ENCODE assay signal across 33 mouse cellular contexts in genomic region chr14:21691070-21691469, GRCm38 (mm10). TPM values are rescaled to one million over a fixed set of nuclear protein-coding genes. Genes with fewer than 3 reads are reported as not detected.
DNase-seq lines count a peak whose midpoint lies in the region; ATAC-seq and TF ChIP-seq lines count a peak whose summit lies in the region.
"Had no signal": no experiment of that assay in that cellular context is flagged by ENCODE, and none has a peak within 500 bp of the region (broad histone marks: within the 10 kb centered on the region; RNA-seq: fewer than 3 reads in every experiment).

No protein-coding gene starts in this region.

- no peak overlapping the region for H3K9ac ChIP-seq in lung, embryonic 14.5 days
- H3K9ac ChIP-seq in embryonic facial prominence, embryonic 15.5 days, result no peak overlapping the region
- no peak overlapping the region for H3K9ac ChIP-seq in kidney, embryonic 15.5 days
- H3K9ac ChIP-seq: forebrain, embryonic 13.5 days; heart, embryonic 13.5 days; hindbrain, embryonic 14.5 days had no signal

- 0 out of 2 replicates have a peak, but pooled peaks cover 7% of the 10 kb centered on the region for H3K27me3 ChIP-seq in lung, embryonic 14.5 days (ENCODE audit: insufficient read depth, low read length)
- no peaks in the 10 kb centered on the region for H3K27me3 ChIP-seq in embryonic facial prominence, embryonic 15.5 days
- H3K27me3 ChIP-seq in kidney, embryonic 15.5 days, result peaks cover 16% of the 10 kb centered on the region
- H3K27me3 ChIP-seq: CH12.LX had no signal

- H3K4me2 ChIP-seq in lung, embryonic 14.5 days, result no peak overlapping the region
- H3K4me2 ChIP-seq in embryonic facial prominence, embryonic 15.5 days (replicated peaks), result no peak overlapping the region
- H3K4me2 ChIP-seq in kidney, embryonic 15.5 days, result no peak overlapping the region
- H3K4me2 ChIP-seq: forebrain, embryonic 13.5 days; heart, embryonic 13.5 days; hindbrain, embryonic 14.5 days had no signal

- no peak overlapping the region for H3K4me3 ChIP-seq in lung, embryonic 14.5 days (ENCODE audit: low read depth, low read length)
- H3K4me3 ChIP-seq in lung, adult 2 months (replicated peaks; ENCODE audit: extremely low read depth, low read depth, low read length), result no peak overlapping the region
- H3K4me3 ChIP-seq in embryonic facial prominence, embryonic 15.5 days (replicated peaks), result no peak overlapping the region
- H3K4me3 ChIP-seq in kidney, embryonic 15.5 days (replicated peaks), result no peak overlapping the region
- H3K4me3 ChIP-seq: forebrain, embryonic 10.5 days; forebrain, embryonic 13.5 days; heart, embryonic 13.5 days had no signal

- WGBS in lung, embryonic 14.5 days, result 73% methylated on average over 3 of the region's 3 CpGs
- 37% methylated on average over 3 of the region's 3 CpGs for WGBS in lung, adult 2 months
- WGBS in embryonic facial prominence, embryonic 15.5 days, result 65% methylated on average over 3 of the region's 3 CpGs
- WGBS in kidney, embryonic 15.5 days, result 81% methylated on average over 3 of the region's 3 CpGs

- TF ChIP-seq CTCF in lung, embryonic 14.5 days (IDR thresholded peaks at IDR 0.05; ENCODE audit: low read depth), result no peak
- no peak for TF ChIP-seq CTCF in lung, adult 2 months (IDR thresholded peaks at IDR 0.05; ENCODE audit: insufficient read depth, low read length)

- no peaks in the 10 kb centered on the region; the same call in 1 of the 2 replicates for H3K9me3 ChIP-seq in lung, embryonic 14.5 days (ENCODE audit: low read depth, low read length)
- 0 out of 2 replicates have a peak, but pooled peaks cover 4% of the 10 kb centered on the region for H3K9me3 ChIP-seq in embryonic facial prominence, embryonic 15.5 days (replicated peaks)
- H3K9me3 ChIP-seq in kidney, embryonic 15.5 days (replicated peaks), result peaks cover 5% of the 10 kb centered on the region; the same call in 1 of the 2 replicates

- H3K36me3 ChIP-seq in lung, embryonic 14.5 days (ENCODE audit: insufficient read depth), result no peaks in the 10 kb centered on the region
- H3K36me3 ChIP-seq in embryonic facial prominence, embryonic 15.5 days, result no peaks in the 10 kb centered on the region
- H3K36me3 ChIP-seq in kidney, embryonic 15.5 days, result no peaks in the 10 kb centered on the region
- H3K36me3 ChIP-seq: forebrain, embryonic 10.5 days; G1E; heart, embryonic 13.5 days had no signal

- no peaks in the 10 kb centered on the region for H3K4me1 ChIP-seq in lung, embryonic 14.5 days (ENCODE audit: insufficient read depth)
- 0 out of 2 replicates have a peak, but pooled peaks cover 2% of the 10 kb centered on the region for H3K4me1 ChIP-seq in lung, adult 2 months (ENCODE audit: control insufficient read depth, insufficient read depth, low read length)
- H3K4me1 ChIP-seq in embryonic facial prominence, embryonic 15.5 days, result peaks cover 20% of the 10 kb centered on the region
- H3K4me1 ChIP-seq in kidney, embryonic 15.5 days, result peaks cover 10% of the 10 kb centered on the region

- TF ChIP-seq POLR2A in lung, adult 2 months (IDR thresholded peaks at IDR 0.05; ENCODE audit: borderline replicate concordance, extremely low read depth, low read depth, low read length), result no peak

- H3K27ac ChIP-seq in lung, embryonic 14.5 days (ENCODE audit: low read depth), result no peak overlapping the region
- peak overlapping the region; percentile 63 for H3K27ac ChIP-seq in embryonic facial prominence, embryonic 15.5 days (replicated peaks)
- no peak overlapping the region for H3K27ac ChIP-seq in kidney, embryonic 15.5 days
- H3K27ac ChIP-seq: forebrain, embryonic 10.5 days; forebrain, embryonic 13.5 days; heart, embryonic 13.5 days; hindbrain, embryonic 14.5 days; hindbrain, postnatal 0 days had no signal

- no peak for ATAC-seq in lung, embryonic 14.5 days (ENCODE audit: insufficient read depth)
- ATAC-seq in embryonic facial prominence, embryonic 15.5 days (ENCODE audit: insufficient number of reproducible peaks, low FRiP score, low TSS enrichment, low read depth), result no peak
- ATAC-seq in kidney, embryonic 15.5 days (replicated peaks; ENCODE audit: low FRiP score), result no peak
- ATAC-seq: forebrain, embryonic 13.5 days; forebrain, embryonic 16.5 days; hindbrain, postnatal 0 days; inflammation-experienced regulatory T-cells, adult 6 months; intestine, embryonic 16.5 days had no signal

- peak; percentile 19 for DNase-seq in lung, embryonic 14.5 days
- no peak for DNase-seq in lung, adult 2 months
- peak; percentile 50 for DNase-seq in lung, postnatal 14 days
- DNase-seq in lung, postnatal 4 days, result peak; percentile 36 to 63
- no peak for DNase-seq in frontal cortex, postnatal 14 days (ENCODE audit: low spot score in 2 of 2)
- DNase-seq in right cerebral cortex, postnatal 4 days, result no peak
- DNase-seq: adrenal gland, adult 8-10 months; adrenal gland, postnatal 25 days; B cell, adult 2 months; cerebellum, adult 11 months; cerebellum, adult 2 months; cerebellum, adult 9-11 months; cerebellum, postnatal 25 days; embryo, embryonic 11 days; gastrocnemius, postnatal 25 days; heart, adult 18-20 months; heart, postnatal 14 days; heart, postnatal 4 days had no signal

RNA-seq across cellular contexts. Expression of gene Dupd1, which starts 23.3 kb away (rescaled TPM):
- polyA plus RNA-seq in lung, embryonic 14.5 days (2014; fragmentation: Nextera tagmentation; extraction: Ambion mirVana), result not detected in 2 replicates
- 1.6 TPM in 1 of 2 replicates, not detected in the other for polyA plus RNA-seq in lung, adult 2 months (2012; rRNA removed)
- polyA plus RNA-seq in embryonic facial prominence, embryonic 15.5 days (2015; fragmentation: Nextera tagmentation; extraction: Ambion mirVana), result 0.34 TPM in 1 of 2 replicates, not detected in the other
- 0.14 TPM in 1 of 2 replicates, not detected in the other for polyA plus RNA-seq in kidney, embryonic 15.5 days (2015; fragmentation: Nextera tagmentation; extraction: Ambion mirVana)
- polyA plus RNA-seq: cerebellum, adult 2 months; forebrain, embryonic 10.5 days; forebrain, embryonic 13.5 days; G1E; hindbrain, embryonic 11.5 days; hindbrain, embryonic 14.5 days; inflammation-experienced regulatory T-cells, adult 6 months; intestine, embryonic 16.5 days had no signal

RNA-seq across cellular contexts. Expression of gene Samd8, which starts 59.3 kb away (rescaled TPM):
- polyA plus RNA-seq in lung, embryonic 14.5 days (2014; fragmentation: Nextera tagmentation; extraction: Ambion mirVana), result 8.5 and 9.9 TPM in 2 replicates
- polyA plus RNA-seq in lung, adult 2 months (2012; rRNA removed), result 12.1 and 13.3 TPM in 2 replicates
- polyA plus RNA-seq in embryonic facial prominence, embryonic 15.5 days (2015; fragmentation: Nextera tagmentation; extraction: Ambion mirVana), result 11.5 and 11.8 TPM in 2 replicates
- polyA plus RNA-seq in kidney, embryonic 15.5 days (2015; fragmentation: Nextera tagmentation; extraction: Ambion mirVana), result 8.8 and 9.5 TPM in 2 replicates

RNA-seq across cellular contexts. Expression of gene Dusp13, which starts 59.9 kb away (rescaled TPM):
- not detected in 2 replicates for polyA plus RNA-seq in lung, embryonic 14.5 days (2014; fragmentation: Nextera tagmentation; extraction: Ambion mirVana)
- polyA plus RNA-seq in lung, adult 2 months (2012; rRNA removed), result 0.52 and 6.7 TPM in 2 replicates
- 0.49 and 1.3 TPM in 2 replicates for polyA plus RNA-seq in embryonic facial prominence, embryonic 15.5 days (2015; fragmentation: Nextera tagmentation; extraction: Ambion mirVana)
- polyA plus RNA-seq in kidney, embryonic 15.5 days (2015; fragmentation: Nextera tagmentation; extraction: Ambion mirVana), result 0.38 TPM in 1 of 2 replicates, not detected in the other
- polyA plus RNA-seq: embryonic facial prominence, embryonic 11.5 days; forebrain, embryonic 10.5 days; forebrain, embryonic 13.5 days; forebrain, embryonic 16.5 days; G1E; heart, embryonic 13.5 days; heart, embryonic 16.5 days; hindbrain, embryonic 11.5 days; inflammation-experienced regulatory T-cells, adult 6 months; intestine, embryonic 16.5 days had no signal

Comparison
In these comparisons a context has a peak if more than half of its experiments do, and no peak if none do; other contexts are left out.
1. DNase-seq: peak in lung, embryonic 14.5 days (single experiment), lung, postnatal 14 days (single experiment) and lung, postnatal 4 days (2 of 2); none in lung, adult 2 months (single experiment), frontal cortex, postnatal 14 days (0 of 2) and right cerebral cortex, postnatal 4 days (single experiment).